Mouse (Mus musculus): Measurements from ENCODE around the gene Cisd2.
A peak's percentile ranks its signal among the peaks of the same experiment; 100 is the strongest.

The Cisd2 gene

GRCm38 (mm10) chr3:135423608-135424212 is at the start of gene Cisd2:
Cisd2 (minus strand) TSS chr3:135423925.
- DNase-seq (ENCODE audit: low spot score in 2 of 2): no peak

GRCm38 (mm10) chr3:135470823-135471222 is 47.1 kb upstream of the Cisd2 start:
- DNase-seq (ENCODE audit: low spot score in 2 of 2): no peak

- DNase-seq (ENCODE audit: low spot score in 2 of 2): peak in 1 of 2 experiments; percentile 37
Measured at GRCm38 (mm10) chr3:135469974-135470373, 46.2 kb upstream of the Cisd2 start.

- no peak for DNase-seq (ENCODE audit: low spot score in 2 of 2)
Measured at GRCm38 (mm10) chr3:135469146-135469545, 45.4 kb upstream of the Cisd2 start.

GRCm38 (mm10) chr3:135468402-135468801 is 44.7 kb upstream of the Cisd2 start:
- no peak for DNase-seq (ENCODE audit: low spot score in 2 of 2)

- no peak for DNase-seq (ENCODE audit: low spot score in 2 of 2)
Measured at GRCm38 (mm10) chr3:135458981-135459380, 35.3 kb upstream of the Cisd2 start.

GRCm38 (mm10) chr3:135444930-135445329 is 21.2 kb upstream of the Cisd2 start:
- no peak for DNase-seq (ENCODE audit: low spot score in 2 of 2)

GRCm38 (mm10) chr3:135440621-135441020 is 16.9 kb upstream of the Cisd2 start:
- DNase-seq (ENCODE audit: low spot score in 2 of 2): no peak

- DNase-seq (ENCODE audit: low spot score in 2 of 2): peak; percentile 9 to 13
Measured at GRCm38 (mm10) chr3:135440221-135440620, 16.5 kb upstream of the Cisd2 start.

- peak in 1 of 2 experiments; percentile 6 for DNase-seq (ENCODE audit: low spot score in 2 of 2)
Measured at GRCm38 (mm10) chr3:135439651-135440050, 15.9 kb upstream of the Cisd2 start.

GRCm38 (mm10) chr3:135438913-135439531 is 15.3 kb upstream of the Cisd2 start:
- DNase-seq (ENCODE audit: low spot score in 2 of 2): peak; percentile 58 to 66

GRCm38 (mm10) chr3:135438531-135438912 is 14.8 kb upstream of the Cisd2 start:
- peak; percentile 92 to 93 for DNase-seq (ENCODE audit: low spot score in 2 of 2)

- DNase-seq (ENCODE audit: low spot score in 2 of 2): peak; percentile 98 to 99
Measured at GRCm38 (mm10) chr3:135437758-135438495, 14.2 kb upstream of the Cisd2 start, which contains the start of gene Ube2d3. Ube2d3 (plus strand) TSS chr3:135438149.

GRCm38 (mm10) chr3:135436901-135437616 is 13.3 kb upstream of the Cisd2 start:
- no peak for DNase-seq (ENCODE audit: low spot score in 2 of 2)

GRCm38 (mm10) chr3:135422856-135423607 is 693 bp downstream of the Cisd2 start:
- peak; percentile 72 to 75 for DNase-seq (ENCODE audit: low spot score in 2 of 2)

GRCm38 (mm10) chr3:135422232-135422855 is 1.4 kb downstream of the Cisd2 start:
- DNase-seq (ENCODE audit: low spot score in 2 of 2): no peak

GRCm38 (mm10) chr3:135421310-135421594 is 2.5 kb downstream of the Cisd2 start:
- DNase-seq (ENCODE audit: low spot score in 2 of 2): no peak

GRCm38 (mm10) chr3:135420542-135421309 is 3.0 kb downstream of the Cisd2 start:
- no peak for DNase-seq (ENCODE audit: low spot score in 2 of 2)

GRCm38 (mm10) chr3:135417799-135418198 is 5.9 kb downstream of the Cisd2 start:
- DNase-seq (ENCODE audit: low spot score in 2 of 2): no peak

- DNase-seq (ENCODE audit: low spot score in 2 of 2): no peak
Measured at GRCm38 (mm10) chr3:135417245-135417644, 6.5 kb downstream of the Cisd2 start.
